Mouse (Mus musculus) G1E (cell line): ENCODE results near the gene Cdkal1.

Experiments
- CTCF ChIP-seq: IDR thresholded peaks from 2 replicates; pipeline ENCODE4 v1.5.1; 2012; ENCODE audit warnings: low read depth, low read length, inconsistent platforms, mixed read lengths
- TAL1 ChIP-seq: conservative IDR thresholded peaks from 2 replicates; pipeline ENCODE4 v1.6.1; 2012; ENCODE audit warnings: low read depth, low read length, inconsistent platforms, mixed read lengths

- TF ChIP-seq CTCF (no peak), TAL1 (no peak)
These were observed 305.3 kb downstream of the Cdkal1 start for GRCm38 (mm10) chr13:29550203-29550602.
